Mouse (Mus musculus) CH12.LX (cell line): ENCODE data around the gene Bach2. TPM values are rescaled to one million over a fixed set of nuclear protein-coding genes. Genes with fewer than 3 reads are reported as not detected.

Source experiments
- DNase-seq: peaks from one replicate; pipeline ENCODE4 v3.0.0-alpha.2; 2013; ENCODE audit errors: extremely low read depth
- H3K27ac ChIP-seq: 2 replicates; pipeline ENCODE4 v1.5.1; 2012; ENCODE audit warnings: low read depth, mild to moderate bottlenecking, control low read depth, moderate library complexity; ENCODE audit not compliant: insufficient read depth
- H3K27me3 ChIP-seq: replicated peaks from 2 replicates; pipeline ENCODE3; 2012; ENCODE audit warnings: inconsistent platforms
- H3K36me3 ChIP-seq, 2 experiments: replicated peaks in 1 of 2; 2 replicates each; pipeline versions ENCODE3 to v1.6.1; 2012; ENCODE audit warnings: inconsistent platforms in 1 of 2, low read length in 1 of 2, mild to moderate bottlenecking in 1 of 2, mixed read lengths in 1 of 2, moderate library complexity in 1 of 2; ENCODE audit not compliant: control insufficient read depth in 1 of 2, insufficient read depth in 1 of 2
- H3K4me1 ChIP-seq, 2 experiments: 2 replicates each; pipeline ENCODE4 v1.6.1; 2012; ENCODE audit warnings: inconsistent platforms in 1 of 2, moderate library complexity in 1 of 2; ENCODE audit not compliant: insufficient read depth in 2 of 2, control insufficient read depth in 1 of 2
- H3K4me2 ChIP-seq: 2 replicates; pipeline ENCODE4 v1.6.1; 2012; ENCODE audit warnings: low read depth, mild to moderate bottlenecking, control low read depth; ENCODE audit not compliant: poor library complexity, insufficient read depth, severe bottlenecking
- H3K4me3 ChIP-seq, 3 experiments: fragments of 150-350 bp in 1 of 3; sonication (generic) in 1 of 3; replicated peaks in 1 of 3; 2 replicates each; pipeline versions ENCODE3 to v1.5.1; 2011 to 2012; ENCODE audit warnings: low read depth in 2 of 3, low read length in 2 of 3, mild to moderate bottlenecking in 2 of 3, moderate library complexity in 2 of 3, control low read depth in 1 of 3, improper control_type of control experiment in 1 of 3, inconsistent platforms in 1 of 3, mixed read lengths in 1 of 3; ENCODE audit not compliant: poor library complexity in 1 of 3
- H3K79me2 ChIP-seq: replicated peaks from 2 replicates; pipeline ENCODE4 v1.6.1; 2012; ENCODE audit warnings: mild to moderate bottlenecking, moderate library complexity; ENCODE audit not compliant: control insufficient read depth, poor library complexity, insufficient read depth, severe bottlenecking; ENCODE audit errors: extremely low read depth
- H3K9ac ChIP-seq: 2 replicates; pipeline ENCODE4 v1.6.1; 2012; ENCODE audit warnings: low read depth, mild to moderate bottlenecking, control low read depth, moderate library complexity; ENCODE audit not compliant: insufficient read depth
- H3K9me3 ChIP-seq: replicated peaks from 2 replicates; pipeline ENCODE3; 2012; ENCODE audit warnings: low read length, inconsistent platforms, mixed read lengths
- CHD1 ChIP-seq: IDR thresholded peaks from 2 replicates; pipeline ENCODE4 v1.6.1; 2012; ENCODE audit warnings: low read depth, low read length, improper control_type of control experiment, inconsistent platforms
- CHD2 ChIP-seq: IDR thresholded peaks from 2 replicates; pipeline ENCODE4 v1.6.1; 2011; ENCODE audit warnings: low read length, improper control_type of control experiment
- E2F4 ChIP-seq: IDR thresholded peaks from 2 replicates; pipeline ENCODE4 v1.6.1; 2011; ENCODE audit warnings: low read depth, low read length, improper control_type of control experiment; ENCODE audit not compliant: insufficient replicate concordance
- ELF1 ChIP-seq: IDR thresholded peaks from 2 replicates; pipeline ENCODE4 v1.6.1; 2014; ENCODE audit warnings: low read depth, mild to moderate bottlenecking, inconsistent platforms, low read length, improper control_type of control experiment
- EP300 ChIP-seq: IDR thresholded peaks from 2 replicates; pipeline ENCODE4 v1.6.1; 2011; ENCODE audit warnings: low read length, improper control_type of control experiment
- GABPA ChIP-seq: IDR thresholded peaks from 2 replicates; pipeline ENCODE4 v1.6.1; 2012; ENCODE audit warnings: low read depth, low read length, improper control_type of control experiment, inconsistent platforms; ENCODE audit not compliant: insufficient replicate concordance
- HCFC1 ChIP-seq: IDR thresholded peaks from 2 replicates; pipeline ENCODE4 v1.6.1; 2012; ENCODE audit warnings: low read depth, mild to moderate bottlenecking, inconsistent platforms, low read length, improper control_type of control experiment
- IRF4 ChIP-seq: IDR thresholded peaks from 2 replicates; pipeline ENCODE4 v1.6.1; 2014; ENCODE audit warnings: low read depth, mild to moderate bottlenecking, inconsistent platforms, low read length, improper control_type of control experiment
- JUN ChIP-seq: IDR thresholded peaks from 2 replicates; pipeline ENCODE4 v1.6.1; 2011; ENCODE audit warnings: low read depth, mild to moderate bottlenecking, low read length, improper control_type of control experiment, moderate library complexity; ENCODE audit not compliant: insufficient read depth
- JUND ChIP-seq: conservative IDR thresholded peaks from 2 replicates; pipeline ENCODE4 v1.6.1; 2011; ENCODE audit warnings: low read depth, low read length, improper control_type of control experiment
- MAX ChIP-seq: IDR thresholded peaks from 2 replicates; pipeline ENCODE4 v1.6.1; 2011; ENCODE audit warnings: low read length, improper control_type of control experiment
- MAZ ChIP-seq: IDR thresholded peaks from 2 replicates; pipeline ENCODE4 v1.6.1; 2012; ENCODE audit warnings: low read depth, mild to moderate bottlenecking, inconsistent platforms, low read length, improper control_type of control experiment, moderate library complexity
- MEF2A ChIP-seq: IDR thresholded peaks from 2 replicates; pipeline ENCODE4 v1.6.1; 2014; ENCODE audit warnings: low read depth, mild to moderate bottlenecking, inconsistent platforms, low read length, improper control_type of control experiment, borderline replicate concordance
- MYC ChIP-seq: IDR thresholded peaks from 2 replicates; pipeline ENCODE4 v1.6.1; 2011; ENCODE audit warnings: low read depth, mild to moderate bottlenecking, improper control_type of control experiment, low read length
- NELFE ChIP-seq: IDR thresholded peaks from 2 replicates; pipeline ENCODE4 v1.6.1; 2011; ENCODE audit warnings: low read depth, low read length, improper control_type of control experiment
- NRF1 ChIP-seq: IDR thresholded peaks from 2 replicates; pipeline ENCODE4 v1.6.1; 2014; ENCODE audit warnings: low read depth, mild to moderate bottlenecking, inconsistent platforms, low read length, improper control_type of control experiment, moderate library complexity
- PAX5 ChIP-seq: IDR thresholded peaks from 2 replicates; pipeline ENCODE4 v1.6.1; 2012; ENCODE audit warnings: low read length, inconsistent platforms, mixed read lengths
- POLR2A ChIP-seq: IDR thresholded peaks from 2 replicates; pipeline ENCODE4 v1.6.1; 2011; ENCODE audit warnings: low read depth, mild to moderate bottlenecking, improper control_type of control experiment, low read length
- RAD21 ChIP-seq: IDR thresholded peaks from 2 replicates; pipeline ENCODE4 v1.6.1; 2011; ENCODE audit warnings: low read depth, mild to moderate bottlenecking, low read length, improper control_type of control experiment, moderate library complexity
- SIN3A ChIP-seq: IDR thresholded peaks from 2 replicates; pipeline ENCODE4 v1.6.1; 2012; ENCODE audit warnings: low read length, improper control_type of control experiment, inconsistent platforms
- TBP ChIP-seq: conservative IDR thresholded peaks from 2 replicates; pipeline ENCODE4 v1.6.1; 2011; ENCODE audit warnings: low read depth, low read length, improper control_type of control experiment
- TCF12 ChIP-seq: IDR thresholded peaks from 2 replicates; pipeline ENCODE4 v1.6.1; 2014; ENCODE audit warnings: low read depth, mild to moderate bottlenecking, inconsistent platforms, low read length, improper control_type of control experiment
- USF1 ChIP-seq: IDR thresholded peaks from 2 replicates; pipeline ENCODE4 v1.6.1; 2014; ENCODE audit warnings: low read depth, mild to moderate bottlenecking, inconsistent platforms, low read length, improper control_type of control experiment
- USF2 ChIP-seq: conservative IDR thresholded peaks from 2 replicates; pipeline ENCODE4 v1.6.1; 2011; ENCODE audit warnings: low read depth, low read length, improper control_type of control experiment
- ZC3H11A ChIP-seq: IDR thresholded peaks from 2 replicates; pipeline ENCODE4 v1.6.1; 2012; ENCODE audit warnings: low read depth, mild to moderate bottlenecking, inconsistent platforms, low read length, improper control_type of control experiment
- ZMIZ1 ChIP-seq: IDR thresholded peaks from 2 replicates; pipeline ENCODE4 v1.6.1; 2012; ENCODE audit warnings: low read depth, mild to moderate bottlenecking, inconsistent platforms, low read length, improper control_type of control experiment
- dilution Hi-C: fragments of 300-500 bp; cut with MboI; formaldehyde crosslinking; loops from 2 replicates; pipeline ENCODE4 v1.14.3; 2020; ENCODE audit warnings: low sequenced_read_pairs; ENCODE audit not compliant: extremely low pct_unique_long_range_greater_than_20kb, extremely low pct_ligation_motif_present
- in situ Hi-C: fragments of 300-500 bp; cut with MboI; formaldehyde crosslinking; loops from 3 replicates; pipeline ENCODE4 v1.14.3; 2019; ENCODE audit warnings: low sequenced_read_pairs, low pct_ligation_motif_present, low pct_unique_long_range_greater_than_20kb, mixed read lengths
- polyA plus RNA-seq: library from polyadenylated mRNA; unstranded; fragments of >175 nt; gene quantifications from 2 replicates; pipeline ENCODE4 v1.2.1, GENCODE M21; 2012; ENCODE audit warnings: low read depth; ENCODE audit not compliant: insufficient read length
- total RNA-seq, 2 experiments: library from RNA; depleted of rRNA; stranded (reverse); fragments of 300-350 nt in 1 of 2; fragments of >200 nt in 1 of 2; gene quantifications; 2 replicates each; pipeline ENCODE4 v1.2.3; 2012 to 2014

The Bach2 gene
- total and polyA plus RNA-seq, 3 experiments = 0.11 TPM; not detected in 2

GRCm38 (mm10) chr4:32491176-32491575 is 252.6 kb downstream of the Bach2 start:
- Histone ChIP-seq H3K4me3 (no peak overlapping the region), H3K79me2 (no peaks in the 10 kb centered on the region), H3K4me1 (no peaks in the 10 kb centered on the region), H3K27me3 (no peaks in the 10 kb centered on the region), H3K9me3 (no peaks in the 10 kb centered on the region), H3K27ac (no peak overlapping the region), H3K9ac (no peak overlapping the region), H3K4me2 (no peak overlapping the region), H3K36me3 (no peaks in the 10 kb centered on the region)
- in situ Hi-C loops (no loop called here), dilution Hi-C loops (no loop called here)
- DNase-seq = no peak
- TF ChIP-seq EP300 = no peak
- no peak for TF ChIP-seq CHD2
- no peak for TF ChIP-seq HCFC1
- no peak for TF ChIP-seq USF2
- TF ChIP-seq MAZ = no peak
- no peak for TF ChIP-seq ZC3H11A
- TF ChIP-seq MYC = no peak
- no peak for TF ChIP-seq POLR2A
- no peak for TF ChIP-seq TCF12
- no peak for TF ChIP-seq TBP
- no peak for TF ChIP-seq RAD21
- TF ChIP-seq MEF2A = no peak
- TF ChIP-seq IRF4 = no peak
- TF ChIP-seq ZMIZ1 = no peak
- TF ChIP-seq MAX = no peak
- no peak for TF ChIP-seq E2F4
- no peak for TF ChIP-seq JUND
- no peak for TF ChIP-seq ELF1
- no peak for TF ChIP-seq SIN3A

GRCm38 (mm10) chr4:32492834-32493233 is 254.2 kb downstream of the Bach2 start:
- Histone ChIP-seq H3K27ac (no peak overlapping the region), H3K9ac (no peak overlapping the region), H3K36me3 (no peaks in the 10 kb centered on the region), H3K4me1 (no peaks in the 10 kb centered on the region), H3K79me2 (no peaks in the 10 kb centered on the region), H3K9me3 (no peaks in the 10 kb centered on the region), H3K4me2 (no peak overlapping the region), H3K27me3 (no peaks in the 10 kb centered on the region), H3K4me3 (no peak overlapping the region)
- dilution Hi-C loops = no loop called here
- in situ Hi-C loops = no loop called here
- no peak for TF ChIP-seq E2F4
- no peak for TF ChIP-seq USF1
- no peak for TF ChIP-seq JUN
- TF ChIP-seq JUND = no peak
- TF ChIP-seq CHD1 = no peak
- no peak for TF ChIP-seq MYC
- no peak for TF ChIP-seq ZMIZ1
- TF ChIP-seq NRF1 = no peak
- TF ChIP-seq TBP = no peak
- TF ChIP-seq NELFE = no peak
- no peak for TF ChIP-seq PAX5
- TF ChIP-seq USF2 = no peak
- TF ChIP-seq MEF2A = no peak
- no peak for TF ChIP-seq CHD2
- no peak for TF ChIP-seq TCF12
- TF ChIP-seq MAX = no peak
- no peak for TF ChIP-seq GABPA
- no peak for TF ChIP-seq HCFC1
- DNase-seq = no peak
